Mouse (Mus musculus) ES-Bruce4 (cell line): ENCODE data around the gene Dhx33.

Experiments
- CTCF ChIP-seq: IDR thresholded peaks from one replicate; pipeline ENCODE4 v1.8.1; 2011; ENCODE audit warnings: low read depth, low read length
- EP300 ChIP-seq: IDR thresholded peaks from 2 replicates; pipeline ENCODE4 v1.6.1; 2011; ENCODE audit warnings: low read depth, low read length; ENCODE audit not compliant: insufficient read depth
- POLR2A ChIP-seq: IDR thresholded peaks from one replicate; pipeline ENCODE4 v1.8.1; 2011; ENCODE audit warnings: low read length; ENCODE audit not compliant: insufficient read depth

- TF ChIP-seq CTCF = no peak
- no peak for TF ChIP-seq POLR2A
- no peak for TF ChIP-seq EP300
Measured at GRCm38 (mm10) chr11:71007831-71008230, 3.6 kb upstream of the Dhx33 start.
